Comparison of ENCODE assay signal across 8 mouse cellular contexts in the genomic region with DNA sequence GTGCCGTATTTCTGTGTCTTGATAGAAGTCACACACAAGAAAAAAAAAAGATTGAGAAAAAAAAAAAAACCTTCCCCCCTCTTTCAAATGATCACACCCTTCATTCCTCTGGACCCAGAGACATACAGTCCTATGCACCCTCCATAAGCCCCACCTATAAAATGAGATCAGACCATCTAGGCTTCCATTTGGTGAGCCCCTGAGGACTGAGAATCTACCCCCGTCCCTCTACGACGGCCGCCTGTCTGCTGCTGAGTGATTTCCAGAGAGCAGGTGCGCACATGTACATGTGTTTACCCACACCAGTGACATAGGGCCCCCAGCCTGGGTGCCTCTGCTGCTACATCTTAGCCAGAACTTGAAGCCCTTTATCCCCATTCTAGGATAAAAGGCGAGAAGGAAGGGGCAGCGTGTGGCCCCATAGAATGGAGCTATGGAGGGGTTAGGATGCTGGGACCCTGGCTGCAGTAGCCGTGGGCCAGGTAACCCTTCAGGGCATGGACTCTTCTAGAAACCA. TPM values are rescaled to one million over a fixed set of nuclear protein-coding genes. Genes with fewer than 3 reads are reported as not detected.
DNase-seq lines count a peak whose midpoint lies in the region; ATAC-seq lines count a peak whose summit lies in the region.

No protein-coding gene starts in this region.

- H3K4me2 ChIP-seq in liver, embryonic 16.5 days (ENCODE audit: low read depth, low read length), result peak overlapping the region; percentile 70

- no peaks in the 10 kb centered on the region for H3K27me3 ChIP-seq in liver, embryonic 16.5 days (ENCODE audit: control insufficient read depth, insufficient read depth, low read depth, low read length)

- H3K9me3 ChIP-seq in liver, embryonic 16.5 days (replicated peaks; ENCODE audit: control insufficient read depth, low read length), result no peaks in the 10 kb centered on the region

- H3K4me1 ChIP-seq in liver, embryonic 16.5 days (ENCODE audit: control insufficient read depth, low read depth, low read length), result peaks cover 28% of the 10 kb centered on the region

- no peaks in the 10 kb centered on the region for H3K36me3 ChIP-seq in liver, embryonic 16.5 days (ENCODE audit: control insufficient read depth, insufficient read depth)

- peak overlapping the region; percentile 54 for H3K4me3 ChIP-seq in liver, embryonic 16.5 days (ENCODE audit: low read depth, low read length)

- 34% methylated on average over 9 of the region's 9 CpGs for WGBS in liver, embryonic 16.5 days (ENCODE audit: insufficient replicate concordance)

- H3K9ac ChIP-seq in liver, embryonic 16.5 days (ENCODE audit: low read depth, low read length), result no peak overlapping the region; the same call in 1 of the 2 replicates

- intact Hi-C loops in left cerebral cortex, postnatal 4 days (cut with DNase I), result loop anchor here (5.0 kb wide), 1 partner anchor 87 kb away; no protein-coding TSS in a partner anchor
- intact Hi-C loops in left cerebral cortex, postnatal 25 days (cut with DNase I), result loop anchor here (2.0 kb wide), 1 partner anchor 94 kb away; a partner anchor contains a TSS

- no peak for ATAC-seq in liver, embryonic 16.5 days (ENCODE audit: low read depth)

- H3K27ac ChIP-seq in liver, embryonic 16.5 days (ENCODE audit: low read length), result no peak overlapping the region

- peak; percentile 8 for DNase-seq in left cerebral cortex, postnatal 4 days
- DNase-seq in left cerebral cortex, postnatal 25 days (ENCODE audit: low spot score in 2 of 2), result no peak
- peak; percentile 27 to 32 for DNase-seq in cerebellum, postnatal 36 days
- DNase-seq in heart, postnatal 4 days, result peak; percentile 26
- peak; percentile 81 for DNase-seq in thymus, postnatal 0 days (ENCODE audit: low spot score)
- DNase-seq in B cell, adult 2 months, result no peak
- DNase-seq in adrenal gland, adult 18-20 months (ENCODE audit: low spot score in 2 of 2), result no peak

RNA-seq across cellular contexts. Expression of a gene that starts 27.8 kb away (rescaled TPM):
- 100 to 1,000 TPM; 109 to 113 TPM for total RNA-seq in left cerebral cortex, postnatal 4 days (2021)
- 10 to 100 TPM; 60.3 to 60.9 TPM for total RNA-seq in left cerebral cortex, postnatal 25 days (2021)
- 10 to 100 TPM; 56.8 to 64.0 TPM for total RNA-seq in heart, postnatal 4 days (2021)
- polyA plus RNA-seq in liver, embryonic 16.5 days (2015; fragmentation: Nextera tagmentation; extraction: Ambion mirVana), result 2.2 TPM in 2 replicates
- 3.2 and 4.4 TPM in 2 replicates for polyA plus RNA-seq in thymus, postnatal 0 days (2015; fragmentation: Nextera tagmentation; extraction: Ambion mirVana)
- total RNA-seq in adrenal gland, adult 18-20 months (2021), result 10 to 100 TPM; 41.3 to 46.6 TPM

RNA-seq across cellular contexts. Expression of a gene that starts 51.3 kb away (rescaled TPM):
- total RNA-seq in left cerebral cortex, postnatal 4 days (2021), result not detected
- total RNA-seq in left cerebral cortex, postnatal 25 days (2021), result not detected
- total RNA-seq in heart, postnatal 4 days (2021), result under 1 TPM; 0.14 to 0.29 TPM
- 0.14 TPM in 1 of 2 replicates, not detected in the other for polyA plus RNA-seq in liver, embryonic 16.5 days (2015; fragmentation: Nextera tagmentation; extraction: Ambion mirVana)
- polyA plus RNA-seq in thymus, postnatal 0 days (2015; fragmentation: Nextera tagmentation; extraction: Ambion mirVana), result 1.4 and 1.5 TPM in 2 replicates
- total RNA-seq in adrenal gland, adult 18-20 months (2021), result under 1 TPM; 0.16 to 0.40 TPM

RNA-seq across cellular contexts. Expression of a gene that starts 55.6 kb away (rescaled TPM):
- not detected for total RNA-seq in left cerebral cortex, postnatal 4 days (2021)
- total RNA-seq in left cerebral cortex, postnatal 25 days (2021), result not detected
- total RNA-seq in heart, postnatal 4 days (2021), result not detected
- not detected in 2 replicates for polyA plus RNA-seq in liver, embryonic 16.5 days (2015; fragmentation: Nextera tagmentation; extraction: Ambion mirVana)
- polyA plus RNA-seq in thymus, postnatal 0 days (2015; fragmentation: Nextera tagmentation; extraction: Ambion mirVana), result 0.69 and 1.5 TPM in 2 replicates
- total RNA-seq in adrenal gland, adult 18-20 months (2021), result not detected

Comparison
In these comparisons a context has a peak if more than half of its experiments do, and no peak if none do; other contexts are left out.
1. DNase-seq: peak in left cerebral cortex, postnatal 4 days (single experiment), cerebellum, postnatal 36 days (2 of 2), heart, postnatal 4 days (single experiment) and thymus, postnatal 0 days (single experiment); none in left cerebral cortex, postnatal 25 days (0 of 2), B cell, adult 2 months (0 of 2) and adrenal gland, adult 18-20 months (0 of 2).